Mouse (Mus musculus) midbrain, embryonic 10.5 days (tissue): Measurements from ENCODE around the gene Blcap. TPM values are rescaled to one million over a fixed set of nuclear protein-coding genes. Genes with fewer than 3 reads are reported as not detected.
A peak's percentile ranks its signal among the peaks of the same experiment; 100 is the strongest.

ENCODE experiments used
- DNase-seq: peaks from one replicate; pipeline ENCODE4 v3.0.0-alpha.2; 2017; ENCODE audit warnings: low spot score
- H3K27ac ChIP-seq: fragments of 300-500 bp; sonication (generic); replicated peaks from 2 replicates; pipeline ENCODE4 v1.5.1; 2016; ENCODE audit warnings: mild to moderate bottlenecking
- H3K27me3 ChIP-seq: fragments of 300-500 bp; sonication (generic); 2 replicates; pipeline ENCODE4 v1.6.1; 2016; ENCODE audit warnings: low read depth, mild to moderate bottlenecking; ENCODE audit not compliant: poor library complexity, severe bottlenecking
- H3K36me3 ChIP-seq: fragments of 300-500 bp; sonication (generic); 2 replicates; pipeline ENCODE4 v1.6.1; 2016; ENCODE audit warnings: mild to moderate bottlenecking, moderate library complexity
- H3K4me1 ChIP-seq: fragments of 300-500 bp; sonication (generic); 2 replicates; pipeline ENCODE4 v1.6.1; 2016
- H3K4me3 ChIP-seq: fragments of 300-500 bp; sonication (generic); 2 replicates; pipeline ENCODE4 v1.5.1; 2016; ENCODE audit warnings: mild to moderate bottlenecking, moderate library complexity
- H3K9me3 ChIP-seq: fragments of 300-500 bp; sonication (generic); replicated peaks from 2 replicates; pipeline ENCODE4 v1.6.1; 2016; ENCODE audit warnings: mild to moderate bottlenecking
- WGBS: fragments of 180-500 bp; shearing (Covaris S2); methylation state at CpG from one replicate; pipeline ENCODE4 v1.1.7; 2016; 5-methylcytosine and 5-hydroxymethylcytosine counted together
- polyA plus RNA-seq: library from polyadenylated mRNA; unstranded; fragments of >200 nt; fragmentation: Nextera tagmentation; extraction: Ambion mirVana; gene quantifications from 2 replicates; pipeline ENCODE4 v1.2.1, GENCODE M21; 2016

The Blcap gene
- polyA plus RNA-seq, 1 experiment from 2014 or later, result 76.4 TPM

DNA sequence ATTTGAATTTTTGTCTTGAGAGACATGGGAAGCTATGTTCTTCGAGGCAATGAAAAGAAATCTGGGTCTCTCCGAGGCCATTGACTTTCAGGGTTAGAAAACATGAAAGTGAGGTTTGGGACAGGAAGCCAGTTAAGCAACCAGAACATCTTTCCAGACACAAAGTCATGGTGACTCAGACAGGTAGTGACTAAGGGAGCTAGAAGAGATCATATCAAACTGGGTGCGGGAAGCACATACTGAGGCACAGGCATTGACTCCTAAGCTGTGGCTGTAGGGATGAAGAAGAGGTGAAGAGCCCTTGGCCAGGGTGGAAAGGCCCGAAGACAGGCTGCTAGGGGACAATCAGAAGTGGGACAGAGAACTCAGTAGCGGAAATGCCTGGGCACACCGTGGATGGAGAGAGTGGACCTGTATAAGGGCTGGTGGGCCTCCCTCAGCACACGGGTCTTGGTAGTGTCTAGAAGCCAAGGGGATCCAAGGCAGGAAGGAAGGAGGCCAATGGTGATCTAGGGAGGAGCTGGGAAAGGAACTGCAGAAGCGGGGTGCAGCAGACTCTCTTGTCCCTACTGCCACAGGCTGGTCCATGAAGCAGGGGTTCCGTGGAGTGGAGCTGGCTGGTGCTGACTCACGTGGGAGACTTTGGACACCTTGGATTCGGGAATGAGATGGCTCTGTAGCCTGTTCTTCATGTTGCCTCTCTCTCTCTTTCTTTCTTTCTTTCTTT, 3.7 kb downstream of the Blcap start:
- H3K4me3 ChIP-seq, result peak overlapping the region; percentile 81
- peaks cover under 1% of the 10 kb centered on the region; the same call in 1 of the 2 replicates for H3K9me3 ChIP-seq
- H3K36me3 ChIP-seq, result peaks cover 18% of the 10 kb centered on the region
- DNase-seq, result no peak
- peaks cover 59% of the 10 kb centered on the region for H3K4me1 ChIP-seq
- 88% methylated on average over 11 of the region's 11 CpGs for WGBS
- no peaks in the 10 kb centered on the region for H3K27me3 ChIP-seq
- H3K27ac ChIP-seq, result peak overlapping the region; percentile 99; the same call in 1 of the 2 replicates

DNA sequence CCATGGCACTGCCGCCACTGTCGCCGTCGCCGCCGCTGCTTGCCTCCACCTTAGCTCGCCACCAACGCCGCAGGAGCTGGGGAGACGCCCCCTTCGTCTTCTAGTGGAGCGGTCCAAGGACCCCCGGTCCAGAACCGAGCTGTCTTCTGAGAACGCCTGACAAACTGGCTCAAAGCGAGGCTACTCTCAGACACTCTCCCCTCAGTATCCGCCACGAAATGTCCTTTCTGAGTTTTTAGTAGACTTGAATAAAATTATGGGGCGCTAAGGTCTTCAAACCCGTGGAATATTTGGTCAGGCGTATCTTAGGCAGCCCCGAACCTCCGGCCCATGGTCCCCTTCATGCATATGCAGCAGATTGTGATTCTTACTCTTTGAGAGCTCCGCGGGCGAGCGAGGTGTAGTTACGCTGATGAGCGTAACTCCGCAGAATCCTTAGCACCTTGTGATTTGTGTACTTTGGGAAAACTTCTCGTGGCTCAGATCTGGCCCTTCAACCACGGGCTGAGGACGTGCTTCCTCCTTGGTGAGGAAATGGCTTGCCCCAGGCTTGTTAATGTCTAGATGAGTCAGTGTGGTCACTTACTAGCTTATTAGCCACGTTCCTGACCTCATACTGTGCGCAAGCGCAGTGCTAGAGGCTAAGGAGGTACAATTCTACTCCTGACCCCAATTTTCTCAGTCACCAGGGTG, 4.7 kb downstream of the Blcap start:
- Histone ChIP-seq H3K4me1 (peaks cover 68% of the 10 kb centered on the region), H3K36me3 (peaks cover 28% of the 10 kb centered on the region)

DNA sequence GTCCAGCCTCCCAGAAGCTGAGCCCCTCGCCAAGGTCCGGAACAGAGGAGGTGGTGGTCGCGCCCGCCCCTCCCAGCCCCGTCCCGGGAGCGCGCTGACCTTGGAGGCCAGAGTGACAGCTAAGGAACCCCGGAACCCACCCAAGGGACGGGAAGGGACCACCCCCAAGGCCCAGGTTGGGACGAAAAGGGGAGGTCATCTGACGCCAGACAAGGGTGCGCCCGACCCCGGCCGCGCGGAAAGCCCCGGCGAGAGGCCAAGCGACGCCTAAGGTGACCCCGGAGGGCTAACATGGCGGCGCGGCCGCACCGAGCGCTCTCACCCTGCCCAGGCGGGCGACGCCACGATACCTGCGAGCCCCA, 5.2 kb downstream of the Blcap start:
- Histone ChIP-seq H3K27me3 (no peaks in the 10 kb centered on the region), H3K36me3 (peaks cover 33% of the 10 kb centered on the region), H3K27ac (peak overlapping the region; percentile 99), H3K4me1 (peaks cover 67% of the 10 kb centered on the region), H3K9me3 (peaks cover 16% of the 10 kb centered on the region), H3K4me3 (peak overlapping the region; percentile 81)
- under 1% methylated on average over 35 of the region's 35 CpGs for WGBS
- DNase-seq, result no peak

More for the DNA sequence above, 4.7 kb downstream of the Blcap start:
- peak; percentile 88 for DNase-seq
- Histone ChIP-seq H3K27me3 (no peaks in the 10 kb centered on the region), H3K9me3 (peaks cover 11% of the 10 kb centered on the region), H3K4me3 (peak overlapping the region; percentile 81), H3K27ac (peak overlapping the region; percentile 99)
- WGBS, result under 1% methylated on average over 36 of the region's 36 CpGs

DNA sequence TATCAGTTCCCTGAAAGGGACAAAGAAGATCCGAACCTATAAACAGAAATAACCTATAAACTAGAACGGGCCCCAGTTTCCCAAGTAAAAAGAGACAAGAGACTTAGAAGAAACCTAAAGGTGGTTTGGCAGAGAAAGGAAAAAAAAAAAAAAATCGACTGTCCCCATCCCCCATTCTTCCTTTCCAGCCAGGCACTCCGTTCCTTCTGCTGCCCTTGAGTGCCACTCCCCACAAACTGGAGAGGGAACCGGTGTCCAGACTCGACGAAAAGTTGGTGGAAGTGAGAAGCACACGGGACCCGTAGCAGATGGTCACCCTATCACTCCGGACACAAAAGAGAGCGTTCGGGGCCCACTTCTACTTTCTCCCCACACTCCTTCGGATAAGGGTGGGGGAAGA, 5.6 kb downstream of the Blcap start:
- DNase-seq, result no peak
- Histone ChIP-seq H3K4me1 (peaks cover 64% of the 10 kb centered on the region), H3K36me3 (peaks cover 35% of the 10 kb centered on the region), H3K27ac (peak overlapping the region; percentile 99), H3K9me3 (peaks cover 19% of the 10 kb centered on the region), H3K4me3 (peak overlapping the region; percentile 81), H3K27me3 (no peaks in the 10 kb centered on the region)
- 10% methylated on average over 13 of the region's 13 CpGs for WGBS

DNA sequence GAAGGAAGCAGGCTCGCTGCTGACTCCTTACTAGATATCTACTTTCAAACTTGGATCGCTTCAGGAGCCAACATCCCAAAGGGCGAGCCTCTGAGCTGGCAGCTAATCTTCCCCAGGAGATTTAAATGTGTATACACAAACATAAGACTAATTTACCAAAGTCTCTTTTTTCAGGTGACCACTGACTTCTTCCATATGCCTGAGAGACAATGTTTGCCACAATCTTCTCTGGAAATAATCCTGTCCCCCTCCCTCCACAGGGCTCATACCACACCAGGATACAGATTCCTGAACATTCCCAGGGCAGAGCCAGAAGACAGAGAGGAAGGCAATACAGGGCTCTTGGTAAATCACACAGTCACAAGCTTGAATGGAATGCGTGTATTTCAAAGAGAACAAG, 6.4 kb downstream of the Blcap start:
- H3K9me3 ChIP-seq, result peaks cover 26% of the 10 kb centered on the region
- WGBS, result 82% methylated on average over 4 of the region's 4 CpGs
- no peaks in the 10 kb centered on the region for H3K27me3 ChIP-seq
- peak overlapping the region; percentile 81; the same call in 1 of the 2 replicates for H3K4me3 ChIP-seq
- H3K36me3 ChIP-seq, result peaks cover 43% of the 10 kb centered on the region
- DNase-seq, result no peak
- H3K4me1 ChIP-seq, result peaks cover 66% of the 10 kb centered on the region
- H3K27ac ChIP-seq, result peak overlapping the region; percentile 99; the same call in 1 of the 2 replicates

DNA sequence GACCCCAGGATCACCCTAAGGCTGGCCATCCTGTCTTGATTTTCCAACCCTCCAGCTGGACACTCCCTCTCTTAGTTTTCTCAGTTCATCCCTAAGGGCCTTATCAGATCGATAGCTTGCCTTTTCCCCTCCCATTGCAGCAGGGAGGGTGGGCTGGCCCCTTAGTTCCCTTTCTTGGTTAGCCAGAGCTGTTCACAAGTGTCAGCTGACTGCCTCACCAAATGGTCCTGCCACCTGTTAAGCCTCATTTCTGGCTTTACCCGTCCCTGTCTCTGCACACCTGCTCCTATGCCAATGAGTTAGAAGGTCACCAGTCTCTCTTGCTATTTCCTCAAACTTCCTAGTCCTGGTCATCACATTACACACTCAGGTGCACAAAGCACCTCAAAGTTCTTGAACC, 8.0 kb downstream of the Blcap start:
- peaks cover 71% of the 10 kb centered on the region for H3K4me1 ChIP-seq
- H3K4me3 ChIP-seq, result peak overlapping the region; percentile 17; the same call in 1 of the 2 replicates
- no peak for DNase-seq
- no peak overlapping the region for H3K27ac ChIP-seq
- 67% methylated on average over 2 of the region's 2 CpGs for WGBS
- peaks cover 11% of the 10 kb centered on the region for H3K27me3 ChIP-seq
- H3K9me3 ChIP-seq, result peaks cover 43% of the 10 kb centered on the region
- peaks cover 59% of the 10 kb centered on the region for H3K36me3 ChIP-seq

DNA sequence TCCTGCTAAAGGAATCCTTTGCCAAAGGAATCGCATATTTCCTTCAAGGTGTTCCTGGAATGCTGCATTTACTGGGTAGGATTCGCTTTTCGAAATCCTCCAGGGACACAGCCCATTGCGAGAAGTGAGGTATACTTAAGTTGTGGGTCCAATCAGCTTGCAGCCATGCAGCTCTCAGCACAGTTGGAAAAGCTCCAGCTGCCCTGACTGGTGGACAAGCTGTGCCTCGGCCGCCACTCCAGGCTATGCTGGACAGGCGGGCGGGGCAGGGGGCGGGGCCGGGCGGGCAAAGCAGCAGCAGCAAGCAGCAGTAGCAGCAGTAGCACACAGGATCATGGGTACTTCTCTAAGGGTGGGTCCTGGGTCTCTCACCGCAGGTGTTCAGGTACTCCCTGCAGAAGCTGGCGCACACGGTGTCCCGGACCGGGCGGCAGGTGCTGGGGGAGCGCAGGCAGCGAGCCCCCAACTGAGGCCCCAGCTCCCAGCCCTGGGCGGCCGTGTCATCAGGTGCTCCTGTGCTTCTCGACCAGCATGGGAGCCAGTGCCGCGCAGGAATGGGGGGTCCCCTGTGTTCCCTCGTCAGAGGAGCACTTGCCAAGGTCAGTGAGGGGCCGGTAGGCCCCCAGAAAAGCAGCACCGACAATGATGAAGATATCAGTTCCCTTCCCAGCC, 9.8 kb downstream of the Blcap start:
- DNase-seq, result peak; percentile 82
- Histone ChIP-seq H3K27ac (peak overlapping the region; percentile 90), H3K9me3 (peaks cover 44% of the 10 kb centered on the region), H3K36me3 (peaks cover 76% of the 10 kb centered on the region), H3K4me1 (peaks cover 73% of the 10 kb centered on the region), H3K4me3 (peak overlapping the region; percentile 68), H3K27me3 (peaks cover 29% of the 10 kb centered on the region)
- 48% methylated on average over 27 of the region's 27 CpGs for WGBS

DNA sequence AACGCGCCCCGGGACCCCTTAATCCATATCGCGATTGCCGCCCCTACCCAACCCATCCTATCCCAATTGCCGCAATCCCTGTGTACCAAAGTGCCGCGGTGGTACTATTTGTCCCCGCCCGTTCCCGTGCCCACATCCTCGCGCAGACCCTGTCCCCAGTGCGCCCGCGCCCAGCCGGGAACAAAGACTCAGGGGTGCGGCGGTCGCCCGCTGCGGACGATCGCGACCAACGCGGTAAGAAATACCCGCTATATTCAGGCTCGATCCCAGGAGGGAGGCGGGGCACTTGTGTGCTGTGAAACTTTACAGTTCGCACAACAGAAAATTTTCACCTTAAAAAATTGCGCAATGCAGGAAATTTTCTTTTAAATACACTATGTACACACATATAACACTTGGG, 10.8 kb downstream of the Blcap start:
- Histone ChIP-seq H3K9me3 (peaks cover 44% of the 10 kb centered on the region), H3K27me3 (peaks cover 30% of the 10 kb centered on the region), H3K36me3 (peaks cover 81% of the 10 kb centered on the region), H3K4me1 (peaks cover 75% of the 10 kb centered on the region), H3K4me3 (peak overlapping the region; percentile 68), H3K27ac (peak overlapping the region; percentile 90)
- 56% methylated on average over 33 of the region's 33 CpGs for WGBS
- no peak for DNase-seq

DNA sequence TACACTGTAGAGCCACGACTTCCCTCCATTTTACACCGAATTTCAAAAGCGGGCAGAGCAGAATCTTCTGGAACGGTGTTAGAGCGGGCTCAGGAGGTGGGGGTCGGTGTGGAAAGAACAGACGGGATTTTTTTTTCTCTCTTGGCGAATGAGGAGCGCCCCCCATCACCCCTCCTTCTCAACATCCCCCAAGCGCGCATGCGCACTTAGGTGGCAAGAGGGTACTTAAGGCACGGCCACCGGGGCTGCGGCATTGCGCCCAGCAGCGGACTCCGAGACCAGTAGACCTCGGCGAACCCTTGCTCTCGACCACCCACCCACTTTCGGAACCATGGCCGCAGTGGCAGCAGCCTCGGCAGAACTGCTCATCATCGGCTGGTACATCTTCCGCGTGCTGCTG, 11.2 kb downstream of the Blcap start, which contains the start of gene Nnat:
Gene Nnat (plus strand): TSS at position 221 of the 400 bp plus-strand sequence.
- Histone ChIP-seq H3K4me1 (peaks cover 73% of the 10 kb centered on the region), H3K27ac (peak within 1 kb of the TSS; percentile 90), H3K4me3 (peak within 1 kb of the TSS; percentile 68), H3K36me3 (peaks cover 81% of the 10 kb centered on the region), H3K9me3 (peaks cover 44% of the 10 kb centered on the region), H3K27me3 (peaks cover 30% of the 10 kb centered on the region)
- DNase-seq, result peak; percentile 86
- 55% methylated on average over 27 of the region's 27 CpGs for WGBS

DNA sequence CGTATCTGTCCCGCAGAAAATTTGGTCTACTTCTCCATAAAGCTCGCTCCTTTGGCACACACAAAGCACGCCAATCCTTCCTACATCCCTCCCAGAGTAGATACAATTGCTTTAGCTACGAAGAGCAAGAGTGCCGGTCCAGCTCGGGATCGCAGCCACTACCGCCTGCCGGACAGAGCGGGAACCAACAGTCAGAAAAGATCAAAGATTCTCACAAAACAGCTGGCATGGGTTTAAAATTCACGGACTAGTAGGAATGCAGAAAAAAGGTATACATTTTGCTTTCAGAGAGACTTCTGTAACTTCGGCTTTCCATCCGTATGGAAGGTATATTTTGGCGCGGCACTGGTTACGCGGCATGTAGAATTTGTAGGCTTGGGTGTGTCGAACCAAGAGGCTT, 11.6 kb downstream of the Blcap start:
- peaks cover 44% of the 10 kb centered on the region for H3K9me3 ChIP-seq
- peaks cover 73% of the 10 kb centered on the region for H3K4me1 ChIP-seq
- H3K36me3 ChIP-seq, result peaks cover 81% of the 10 kb centered on the region
- WGBS, result 57% methylated on average over 19 of the region's 19 CpGs
- peak; percentile 44 for DNase-seq
- H3K27me3 ChIP-seq, result peaks cover 33% of the 10 kb centered on the region
- H3K27ac ChIP-seq, result peak overlapping the region; percentile 90
- H3K4me3 ChIP-seq, result peak overlapping the region; percentile 68

DNA sequence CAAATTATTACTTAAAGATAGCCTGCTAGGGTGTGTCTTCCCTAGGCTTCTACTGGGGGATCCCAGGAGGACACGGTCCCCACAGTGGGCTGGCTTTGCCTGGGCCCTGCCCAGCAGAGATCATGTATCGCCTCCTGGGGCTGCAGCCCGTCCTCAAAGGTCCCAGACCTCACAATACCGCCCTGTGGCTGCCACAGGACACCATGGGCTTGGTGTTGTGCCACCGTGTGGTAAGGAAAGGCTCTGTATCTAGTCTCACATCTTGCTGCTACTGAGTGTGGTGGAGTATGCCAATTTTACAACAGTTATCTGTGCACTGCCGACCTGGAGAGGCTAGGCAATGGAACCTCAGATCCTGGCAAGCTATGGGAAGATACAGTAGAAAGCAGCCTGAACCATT, 12.6 kb downstream of the Blcap start:
- no peak for DNase-seq
- WGBS, result 50% methylated on average over 6 of the region's 6 CpGs
- H3K36me3 ChIP-seq, result peaks cover 74% of the 10 kb centered on the region

DNA sequence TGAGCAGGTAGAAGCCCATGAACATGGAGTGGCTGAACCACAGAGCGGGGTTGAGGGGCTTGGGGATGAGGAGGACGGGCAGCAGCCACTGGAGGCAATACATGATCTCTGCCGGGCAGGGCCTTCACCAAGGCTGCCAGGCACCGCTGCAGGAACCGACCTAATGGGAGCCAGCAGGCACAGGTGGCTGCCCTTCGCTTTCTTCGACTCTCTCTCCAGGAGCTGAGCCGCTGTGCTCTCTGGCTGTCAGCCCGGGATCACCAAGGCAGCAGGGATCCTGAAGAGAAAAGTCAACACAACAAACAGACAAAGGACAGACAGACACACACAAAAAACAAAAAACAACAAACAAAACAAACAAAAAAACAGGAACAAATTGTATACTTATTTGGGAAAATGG, 13.0 kb downstream of the Blcap start:
- H3K27ac ChIP-seq, result no peak overlapping the region; the same call in 1 of the 2 replicates
- H3K9me3 ChIP-seq, result peaks cover 44% of the 10 kb centered on the region
- peaks cover 74% of the 10 kb centered on the region for H3K4me1 ChIP-seq
- H3K27me3 ChIP-seq, result peaks cover 47% of the 10 kb centered on the region
- DNase-seq, result no peak
- no peak overlapping the region for H3K4me3 ChIP-seq
- WGBS, result 67% methylated on average over 9 of the region's 9 CpGs
- peaks cover 69% of the 10 kb centered on the region for H3K36me3 ChIP-seq

More for the DNA sequence above, 12.6 kb downstream of the Blcap start:
- H3K4me1 ChIP-seq, result peaks cover 74% of the 10 kb centered on the region
- peak overlapping the region; percentile 65 for H3K27ac ChIP-seq
- peaks cover 44% of the 10 kb centered on the region for H3K9me3 ChIP-seq
- H3K27me3 ChIP-seq, result peaks cover 42% of the 10 kb centered on the region
- H3K4me3 ChIP-seq, result no peak overlapping the region
